Mouse (Mus musculus): ENCODE measurements around the gene Pcif1. TPM values are rescaled to one million over a fixed set of nuclear protein-coding genes. Genes with fewer than 3 reads are reported as not detected.
A peak's percentile ranks its signal among the peaks of the same experiment; 100 is the strongest.
"Not testable (repeated sequence)": the region's sequence is repeated elsewhere in the genome, so short reads cannot be mapped to it uniquely, and the experiment has no call there.

The Pcif1 gene
- polyA plus RNA-seq, 1 experiment from 2014 or later, result 53.4 TPM

- not testable (repeated sequence) for H3K36me3 ChIP-seq (ENCODE audit: control insufficient read depth, insufficient read depth); ATAC-seq (replicated peaks; ENCODE audit: extremely low read depth, insufficient read depth, low FRiP score); H3K9me3 ChIP-seq (replicated peaks; ENCODE audit: control insufficient read depth, low read length); H3K27me3 ChIP-seq (ENCODE audit: control insufficient read depth, insufficient read depth, low read length)
- Histone ChIP-seq H3K27ac (ENCODE audit: low read length) (peak overlapping the region; percentile 100), H3K4me3 (ENCODE audit: low read length) (peak overlapping the region; percentile 94), H3K4me2 (ENCODE audit: low read depth, low read length) (peak overlapping the region; percentile 89), H3K9ac (ENCODE audit: low read length) (peak overlapping the region; percentile 100), H3K4me1 (ENCODE audit: control insufficient read depth, insufficient read depth, low read length) (peaks cover 32% of the 10 kb centered on the region)
- WGBS, result 74% methylated on average over 11 of the region's 11 CpGs
Measured at GRCm38 (mm10) chr2:164877376-164878215, 1.5 kb upstream of the Pcif1 start.

GRCm38 (mm10) chr2:164878509-164879227 is 436 bp upstream of the Pcif1 start:
- peak overlapping the region; percentile 89 for H3K4me2 ChIP-seq (ENCODE audit: low read depth, low read length)
- peak overlapping the region; percentile 100 for H3K9ac ChIP-seq (ENCODE audit: low read length)
- peak; percentile 39 for ATAC-seq (replicated peaks; ENCODE audit: extremely low read depth, insufficient read depth, low FRiP score)
- H3K9me3 ChIP-seq (replicated peaks; ENCODE audit: control insufficient read depth, low read length), result no peaks in the 10 kb centered on the region
- no peaks in the 10 kb centered on the region for H3K27me3 ChIP-seq (ENCODE audit: control insufficient read depth, insufficient read depth, low read length)
- H3K4me3 ChIP-seq (ENCODE audit: low read length), result peak overlapping the region; percentile 94
- H3K27ac ChIP-seq (ENCODE audit: low read length), result peak overlapping the region; percentile 100
- peaks cover 10% of the 10 kb centered on the region; the same call in 1 of the 2 replicates for H3K36me3 ChIP-seq (ENCODE audit: control insufficient read depth, insufficient read depth)
- 1% methylated on average over 28 of the region's 28 CpGs for WGBS
- peaks cover 30% of the 10 kb centered on the region for H3K4me1 ChIP-seq (ENCODE audit: control insufficient read depth, insufficient read depth, low read length)

- WGBS, result under 1% methylated on average over 63 of the region's 72 CpGs
- peak; percentile 89 for ATAC-seq (replicated peaks; ENCODE audit: extremely low read depth, insufficient read depth, low FRiP score)
- Histone ChIP-seq H3K4me1 (ENCODE audit: control insufficient read depth, insufficient read depth, low read length) (peaks cover 20% of the 10 kb centered on the region), H3K27me3 (ENCODE audit: control insufficient read depth, insufficient read depth, low read length) (no peaks in the 10 kb centered on the region), H3K4me3 (ENCODE audit: low read length) (peak overlapping the region; percentile 94), H3K27ac (ENCODE audit: low read length) (peak overlapping the region; percentile 100), H3K9me3 (replicated peaks; ENCODE audit: control insufficient read depth, low read length) (no peaks in the 10 kb centered on the region), H3K4me2 (ENCODE audit: low read depth, low read length) (peak overlapping the region; percentile 78), H3K9ac (ENCODE audit: low read length) (peak overlapping the region; percentile 100), H3K36me3 (ENCODE audit: control insufficient read depth, insufficient read depth) (peaks cover 13% of the 10 kb centered on the region)
Measured at GRCm38 (mm10) chr2:164879568-164880277, 619 bp downstream of the Pcif1 start.

- H3K36me3 ChIP-seq (ENCODE audit: control insufficient read depth, insufficient read depth), result peaks cover 37% of the 10 kb centered on the region
- H3K4me1 ChIP-seq (ENCODE audit: control insufficient read depth, insufficient read depth, low read length), result peaks cover 24% of the 10 kb centered on the region
- H3K4me3 ChIP-seq (ENCODE audit: low read length), result no peak overlapping the region
- H3K4me2 ChIP-seq (ENCODE audit: low read depth, low read length), result no peak overlapping the region
- H3K27ac ChIP-seq (ENCODE audit: low read length), result no peak overlapping the region
- H3K27me3 ChIP-seq (ENCODE audit: control insufficient read depth, insufficient read depth, low read length), result no peaks in the 10 kb centered on the region
- no peaks in the 10 kb centered on the region for H3K9me3 ChIP-seq (replicated peaks; ENCODE audit: control insufficient read depth, low read length)
- 86% methylated on average over 9 of the region's 9 CpGs for WGBS
- H3K9ac ChIP-seq (ENCODE audit: low read length), result no peak overlapping the region
- no peak for ATAC-seq (replicated peaks; ENCODE audit: extremely low read depth, insufficient read depth, low FRiP score)
Measured at GRCm38 (mm10) chr2:164882619-164883018, 3.5 kb downstream of the Pcif1 start.

- 24% methylated on average over 7 of the region's 7 CpGs for WGBS
- Histone ChIP-seq H3K27me3 (ENCODE audit: control insufficient read depth, insufficient read depth, low read length) (no peaks in the 10 kb centered on the region), H3K9ac (ENCODE audit: low read length) (0 out of 2 replicates have a peak overlapping the region, but pooled peaks have one; percentile 34), H3K4me2 (ENCODE audit: low read depth, low read length) (no peak overlapping the region), H3K27ac (ENCODE audit: low read length) (peak overlapping the region; percentile 56; the same call in 1 of the 2 replicates), H3K36me3 (ENCODE audit: control insufficient read depth, insufficient read depth) (peaks cover 65% of the 10 kb centered on the region), H3K4me3 (ENCODE audit: low read length) (no peak overlapping the region), H3K4me1 (ENCODE audit: control insufficient read depth, insufficient read depth, low read length) (peaks cover 14% of the 10 kb centered on the region), H3K9me3 (replicated peaks; ENCODE audit: control insufficient read depth, low read length) (no peaks in the 10 kb centered on the region)
- ATAC-seq (replicated peaks; ENCODE audit: extremely low read depth, insufficient read depth, low FRiP score), result peak; percentile 64
Measured at GRCm38 (mm10) chr2:164885788-164886187, 6.7 kb downstream of the Pcif1 start.

- no peak for ATAC-seq (replicated peaks; ENCODE audit: extremely low read depth, insufficient read depth, low FRiP score)
- H3K4me3 ChIP-seq (ENCODE audit: low read length), result no peak overlapping the region
- 94% methylated on average over 10 of the region's 10 CpGs for WGBS
- H3K27ac ChIP-seq (ENCODE audit: low read length), result no peak overlapping the region
- H3K4me2 ChIP-seq (ENCODE audit: low read depth, low read length), result no peak overlapping the region
- no peaks in the 10 kb centered on the region for H3K27me3 ChIP-seq (ENCODE audit: control insufficient read depth, insufficient read depth, low read length)
- H3K36me3 ChIP-seq (ENCODE audit: control insufficient read depth, insufficient read depth), result peaks cover 73% of the 10 kb centered on the region
- H3K9ac ChIP-seq (ENCODE audit: low read length), result no peak overlapping the region
- no peaks in the 10 kb centered on the region for H3K9me3 ChIP-seq (replicated peaks; ENCODE audit: control insufficient read depth, low read length)
- peaks cover 11% of the 10 kb centered on the region for H3K4me1 ChIP-seq (ENCODE audit: control insufficient read depth, insufficient read depth, low read length)
Measured at GRCm38 (mm10) chr2:164886617-164887016, 7.5 kb downstream of the Pcif1 start.

GRCm38 (mm10) chr2:164888996-164889395 is 9.9 kb downstream of the Pcif1 start:
- H3K9me3 ChIP-seq (replicated peaks; ENCODE audit: control insufficient read depth, low read length), result no peaks in the 10 kb centered on the region
- H3K27ac ChIP-seq (ENCODE audit: low read length), result no peak overlapping the region
- no peaks in the 10 kb centered on the region for H3K27me3 ChIP-seq (ENCODE audit: control insufficient read depth, insufficient read depth, low read length)
- 77% methylated on average over 12 of the region's 12 CpGs for WGBS
- peaks cover 86% of the 10 kb centered on the region for H3K36me3 ChIP-seq (ENCODE audit: control insufficient read depth, insufficient read depth)
- ATAC-seq (replicated peaks; ENCODE audit: extremely low read depth, insufficient read depth, low FRiP score), result no peak
- no peak overlapping the region for H3K9ac ChIP-seq (ENCODE audit: low read length)
- H3K4me3 ChIP-seq (ENCODE audit: low read length), result no peak overlapping the region
- H3K4me1 ChIP-seq (ENCODE audit: control insufficient read depth, insufficient read depth, low read length), result peaks cover 11% of the 10 kb centered on the region
- H3K4me2 ChIP-seq (ENCODE audit: low read depth, low read length), result no peak overlapping the region

GRCm38 (mm10) chr2:164889960-164890359 is 10.9 kb downstream of the Pcif1 start:
- 86% methylated on average over 2 of the region's 2 CpGs for WGBS
- no peaks in the 10 kb centered on the region for H3K27me3 ChIP-seq (ENCODE audit: control insufficient read depth, insufficient read depth, low read length)
- no peak for ATAC-seq (replicated peaks; ENCODE audit: extremely low read depth, insufficient read depth, low FRiP score)
- peaks cover 11% of the 10 kb centered on the region for H3K4me1 ChIP-seq (ENCODE audit: control insufficient read depth, insufficient read depth, low read length)
- H3K9ac ChIP-seq (ENCODE audit: low read length), result no peak overlapping the region
- no peak overlapping the region for H3K4me2 ChIP-seq (ENCODE audit: low read depth, low read length)
- H3K4me3 ChIP-seq (ENCODE audit: low read length), result no peak overlapping the region
- no peaks in the 10 kb centered on the region for H3K9me3 ChIP-seq (replicated peaks; ENCODE audit: control insufficient read depth, low read length)
- peaks cover 94% of the 10 kb centered on the region for H3K36me3 ChIP-seq (ENCODE audit: control insufficient read depth, insufficient read depth)
- H3K27ac ChIP-seq (ENCODE audit: low read length), result no peak overlapping the region
